Mouse (Mus musculus) ovary, postnatal 10 days (tissue): ENCODE measurements around the gene Med13l.

ENCODE experiments used
- DNase-seq: peaks from one replicate; pipeline ENCODE4 v3.0.0; 2022; ENCODE audit warnings: low spot score

Gene Med13l

DNA sequence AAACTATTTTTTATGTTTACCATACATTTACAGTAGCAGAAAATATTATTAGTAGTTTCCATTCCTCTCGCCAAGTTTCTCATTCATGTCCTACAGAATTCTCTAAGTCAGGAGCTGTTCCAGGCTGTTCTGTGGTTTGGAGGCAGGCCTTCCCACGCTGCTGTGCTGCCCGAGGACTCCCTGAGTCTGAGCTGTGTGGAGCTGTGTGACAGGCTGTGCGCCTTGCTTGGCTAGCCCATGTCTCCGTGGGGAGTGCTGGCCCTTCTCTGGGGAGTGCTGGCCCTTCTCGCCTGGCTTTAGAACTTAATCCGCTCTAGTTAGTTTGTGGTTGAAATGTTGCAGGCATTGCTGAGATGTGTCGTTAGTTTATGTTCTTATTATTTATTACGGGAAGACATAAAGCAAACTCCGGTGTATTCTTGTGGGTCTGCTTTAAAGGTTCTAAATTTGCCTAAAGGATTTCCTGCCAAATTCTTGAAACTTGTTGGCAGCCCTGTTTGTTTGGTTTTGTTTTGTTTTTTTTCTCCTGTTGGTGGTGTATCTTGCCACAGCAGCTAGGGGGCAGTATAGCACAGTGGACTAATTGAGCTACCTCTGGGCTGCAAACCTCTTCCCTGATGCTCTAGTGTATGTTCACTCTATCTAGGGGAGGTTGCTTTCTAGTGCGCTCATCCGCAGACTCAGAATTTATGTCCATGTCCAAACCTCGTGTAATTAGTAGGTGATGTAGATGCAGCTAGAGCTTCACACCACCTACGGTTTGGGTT, 34.2 kb downstream of the Med13l start:
- no peak for DNase-seq

- DNase-seq = no peak
Measured at GRCm38 (mm10) chr5:118595901-118596300, 35.4 kb downstream of the Med13l start.

- no peak for DNase-seq
Measured at GRCm38 (mm10) chr5:118596452-118597092, 36.1 kb downstream of the Med13l start.

DNA sequence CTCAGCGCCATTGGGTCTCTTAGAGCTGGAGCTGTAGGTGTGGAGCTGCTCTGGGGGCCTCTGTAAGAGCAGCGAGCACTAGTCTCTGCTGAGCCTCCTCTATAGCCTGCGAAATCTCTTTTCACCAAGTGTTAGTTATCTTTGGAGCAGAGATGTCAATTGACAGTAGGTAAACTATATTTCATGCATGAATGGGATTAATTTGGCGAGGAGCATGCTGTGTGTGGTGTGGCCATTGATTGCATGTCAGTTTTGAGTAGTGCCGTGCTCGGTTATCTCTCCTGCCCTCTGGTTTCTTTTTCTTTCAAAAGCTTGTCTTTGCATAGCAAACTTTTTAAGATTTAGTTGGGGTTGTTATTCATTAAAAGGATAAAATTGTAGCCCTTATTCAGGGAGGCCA, 38.1 kb downstream of the Med13l start:
- no peak for DNase-seq

DNA sequence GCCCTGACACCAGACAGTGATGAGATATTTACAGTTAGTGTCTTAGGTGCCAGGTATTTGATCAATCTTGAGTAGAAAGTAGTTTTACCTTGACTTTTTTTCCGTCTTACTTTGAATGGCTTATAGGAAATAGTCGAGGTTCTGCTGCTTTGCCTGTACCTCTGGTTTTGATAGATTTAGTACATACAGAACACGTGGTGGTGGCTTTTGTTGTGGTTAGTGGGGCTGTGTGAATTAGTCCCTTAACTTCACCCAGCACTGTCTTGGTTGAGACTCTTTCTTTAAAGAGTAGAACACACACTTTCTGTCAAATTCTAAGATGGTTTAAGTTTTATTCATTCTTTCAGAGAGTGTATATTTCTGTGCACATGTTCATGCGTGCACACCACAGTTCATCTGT, 41.0 kb downstream of the Med13l start:
- no peak for DNase-seq

- DNase-seq = no peak
Measured at GRCm38 (mm10) chr5:118602706-118603105, 42.2 kb downstream of the Med13l start.

DNA sequence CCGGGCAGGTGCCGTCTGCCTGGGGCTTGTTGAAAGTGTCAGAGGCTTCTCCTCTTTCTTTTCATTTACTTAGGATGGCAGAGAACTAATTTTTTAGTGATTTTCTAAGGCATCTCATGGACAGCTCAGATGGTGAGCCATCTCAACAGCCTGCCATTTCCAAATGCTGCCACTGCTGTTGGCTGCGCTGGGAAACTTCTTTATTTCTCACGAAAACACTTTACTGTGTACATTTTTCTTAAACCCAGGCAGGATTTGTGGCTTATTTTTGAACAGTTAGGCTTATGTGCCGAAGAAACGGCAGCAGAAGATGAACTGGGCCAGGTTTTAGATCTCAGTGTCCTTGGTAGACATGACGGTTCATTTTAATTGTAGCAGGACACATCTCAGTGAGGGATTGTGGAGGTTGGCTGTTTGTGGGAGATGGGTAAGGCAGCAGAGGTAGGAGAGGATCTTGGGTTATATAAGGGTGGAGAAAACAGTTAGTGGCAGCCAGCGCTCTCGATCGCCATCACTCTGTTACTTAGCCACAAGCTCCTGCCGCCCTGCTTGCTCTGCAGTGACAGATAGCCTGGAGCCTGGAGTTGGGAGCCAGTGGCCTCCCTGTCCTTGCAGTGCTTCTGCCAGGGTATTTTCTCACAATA, 45.1 kb downstream of the Med13l start:
- DNase-seq = no peak

GRCm38 (mm10) chr5:118606636-118607035, 46.2 kb downstream of the Med13l start:
- no peak for DNase-seq

DNA sequence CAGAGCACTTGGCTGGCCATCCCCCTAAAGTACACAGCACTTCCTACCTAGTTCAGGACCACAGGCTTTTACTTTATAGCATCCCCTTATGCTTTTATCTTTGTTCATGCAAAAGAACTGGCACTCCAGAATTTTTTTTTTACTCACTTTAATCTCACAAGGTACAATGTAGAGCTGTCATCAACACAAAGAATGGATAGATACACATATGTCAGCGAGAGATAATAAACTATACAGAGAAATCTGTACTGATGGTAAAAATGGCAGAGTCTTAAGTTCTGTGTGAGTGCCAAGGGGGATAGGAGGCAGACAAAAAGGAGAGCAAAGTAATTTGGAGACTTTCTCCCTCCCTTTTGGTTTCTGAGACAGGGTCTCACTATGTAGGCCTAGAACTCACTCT, 47.4 kb downstream of the Med13l start:
- no peak for DNase-seq

GRCm38 (mm10) chr5:118610468-118610867, 50.0 kb downstream of the Med13l start:
- no peak for DNase-seq

- DNase-seq = no peak
Measured at GRCm38 (mm10) chr5:118612956-118613631, 52.6 kb downstream of the Med13l start.

- DNase-seq = no peak
Measured at GRCm38 (mm10) chr5:118613704-118614103, 53.2 kb downstream of the Med13l start.

DNA sequence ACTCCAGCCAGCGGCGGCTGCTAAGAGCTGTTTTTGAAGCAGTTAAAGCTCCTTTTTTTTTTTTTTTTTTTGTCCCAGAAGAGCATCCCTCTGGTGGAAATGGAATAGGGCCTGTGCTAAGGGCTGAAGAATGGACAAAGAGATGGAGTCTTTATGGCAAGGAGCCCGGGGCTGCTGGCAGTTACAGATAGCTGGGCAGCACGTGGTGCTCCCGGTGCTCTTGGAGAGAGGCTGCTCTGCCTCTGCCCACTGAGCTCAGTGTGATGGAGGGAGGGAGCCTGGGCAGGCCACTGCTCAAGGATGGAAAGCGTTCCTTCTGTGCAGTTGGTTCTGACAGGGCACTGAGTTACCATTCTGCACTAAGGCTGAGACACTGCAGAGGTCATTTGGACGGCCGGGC, 53.6 kb downstream of the Med13l start:
- DNase-seq = no peak

- DNase-seq = no peak
Measured at GRCm38 (mm10) chr5:118614571-118614981, 54.1 kb downstream of the Med13l start.

DNA sequence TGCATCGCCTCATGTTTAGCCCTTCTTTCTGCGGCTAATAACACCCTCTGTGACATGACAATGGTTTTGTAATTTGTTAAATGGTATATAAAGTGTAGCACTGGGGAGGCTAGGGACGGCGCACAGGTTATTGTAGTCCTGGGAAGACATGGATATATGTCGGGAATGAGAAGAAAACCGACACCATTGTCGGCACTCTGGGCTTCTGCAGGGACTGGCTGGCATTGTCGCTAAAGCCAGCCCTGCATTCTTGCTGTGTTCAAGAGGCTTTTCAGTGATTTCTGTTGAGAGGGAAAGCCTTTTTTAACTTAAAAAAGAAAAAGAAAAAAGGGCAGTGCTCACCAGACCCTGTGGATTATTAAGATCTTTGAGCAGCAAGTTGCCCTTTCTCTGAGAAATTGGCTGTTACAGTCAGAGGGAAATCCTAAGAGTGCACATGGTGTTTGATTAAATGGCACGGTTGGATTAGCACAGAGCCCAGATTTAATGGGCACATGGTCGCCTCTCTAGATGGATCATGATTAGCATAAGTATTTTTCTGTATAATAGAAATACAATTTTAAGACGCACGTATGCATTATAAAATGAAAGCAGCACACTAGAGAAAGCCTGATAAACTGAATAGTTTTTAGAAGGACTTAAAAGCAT, 58.6 kb downstream of the Med13l start:
- no peak for DNase-seq

- no peak for DNase-seq
Measured at GRCm38 (mm10) chr5:118619801-118620200, 59.3 kb downstream of the Med13l start.

DNA sequence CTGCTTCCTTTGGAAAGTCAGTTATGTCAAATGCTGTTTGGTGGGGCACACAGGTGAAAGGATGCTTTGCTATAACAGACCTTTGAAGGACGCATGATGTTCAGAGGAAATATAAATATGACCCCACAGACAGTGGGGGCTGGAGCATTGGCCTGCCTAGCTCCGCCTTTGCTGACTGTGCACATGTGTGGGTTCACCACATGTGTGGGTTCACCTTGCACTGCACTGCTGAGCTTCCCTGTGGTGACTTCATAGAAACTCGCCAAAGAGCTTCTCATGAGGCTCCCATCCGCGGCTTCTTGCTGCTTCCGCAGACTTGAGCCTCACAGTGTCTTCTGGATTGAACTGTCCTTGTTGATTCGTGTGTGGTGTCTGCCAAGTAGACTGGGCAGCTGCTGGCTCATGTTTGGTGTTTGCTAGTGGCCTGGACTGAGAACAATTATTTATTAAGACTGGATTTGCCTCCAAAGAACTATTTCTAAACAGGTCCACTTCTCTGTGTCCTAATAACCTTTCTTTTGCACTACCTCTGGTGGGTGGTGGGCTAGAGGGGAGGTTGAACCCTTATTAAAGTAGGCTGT, 59.9 kb downstream of the Med13l start:
- DNase-seq = no peak

DNA sequence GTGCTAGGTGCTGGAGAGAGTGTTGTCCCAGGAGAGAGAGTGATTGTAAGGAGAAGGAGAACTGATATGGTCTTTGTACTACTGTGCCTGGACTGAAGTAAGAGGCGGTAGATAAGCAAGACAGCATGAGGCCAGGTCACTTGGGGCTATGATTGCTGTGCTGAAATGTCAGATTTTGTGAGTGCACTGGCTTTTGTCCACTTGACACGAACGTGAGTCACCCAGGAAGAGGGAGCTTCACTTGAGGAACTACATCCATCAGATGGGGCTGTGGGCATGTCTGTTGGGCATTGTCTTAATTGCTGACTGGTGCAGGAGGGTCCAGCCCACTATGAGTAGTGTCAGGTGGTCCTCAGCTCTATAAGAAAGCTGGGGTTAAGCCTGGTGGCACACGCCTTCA, 61.4 kb downstream of the Med13l start:
- no peak for DNase-seq

GRCm38 (mm10) chr5:118622346-118622745, 61.9 kb downstream of the Med13l start:
- DNase-seq = no peak

DNA sequence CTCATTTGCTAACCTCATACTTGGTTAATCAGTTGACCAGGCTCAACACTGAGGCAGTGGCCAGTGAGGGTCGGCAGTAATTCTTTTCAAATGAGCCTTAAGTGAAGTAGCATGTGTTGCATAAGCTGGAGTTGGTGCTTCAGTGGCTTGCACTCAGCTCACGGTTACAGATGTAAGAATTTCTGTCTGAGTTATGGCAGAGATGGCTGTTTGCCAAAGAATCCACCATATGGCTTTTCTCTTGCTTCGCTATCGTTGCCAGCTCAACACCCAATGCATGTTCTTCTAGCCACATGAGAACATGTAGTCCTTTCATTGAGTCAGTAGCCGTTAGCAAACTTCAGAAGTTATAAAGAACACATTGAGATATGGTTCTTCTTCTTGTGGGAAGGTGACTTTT, 63.3 kb downstream of the Med13l start:
- no peak for DNase-seq

DNA sequence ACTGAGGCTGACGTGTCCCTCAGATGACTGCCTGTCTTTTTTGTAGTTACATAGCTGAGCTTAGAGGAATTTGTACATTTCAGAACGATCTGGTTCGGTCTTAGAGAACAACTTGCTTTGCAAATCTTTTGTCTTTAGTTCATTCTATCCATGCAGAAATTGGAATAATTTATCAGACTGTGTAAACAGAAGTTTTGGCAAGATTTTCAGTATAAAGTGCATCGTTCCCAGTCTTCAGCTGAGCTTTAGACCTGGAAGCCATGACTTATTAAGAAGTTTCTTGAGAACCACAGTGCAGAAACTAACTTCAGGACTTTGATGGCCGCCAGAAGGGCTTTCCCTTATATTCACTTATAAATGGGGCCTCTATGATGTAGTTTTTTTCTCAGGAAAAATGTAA, 67.2 kb downstream of the Med13l start:
- DNase-seq = no peak

DNA sequence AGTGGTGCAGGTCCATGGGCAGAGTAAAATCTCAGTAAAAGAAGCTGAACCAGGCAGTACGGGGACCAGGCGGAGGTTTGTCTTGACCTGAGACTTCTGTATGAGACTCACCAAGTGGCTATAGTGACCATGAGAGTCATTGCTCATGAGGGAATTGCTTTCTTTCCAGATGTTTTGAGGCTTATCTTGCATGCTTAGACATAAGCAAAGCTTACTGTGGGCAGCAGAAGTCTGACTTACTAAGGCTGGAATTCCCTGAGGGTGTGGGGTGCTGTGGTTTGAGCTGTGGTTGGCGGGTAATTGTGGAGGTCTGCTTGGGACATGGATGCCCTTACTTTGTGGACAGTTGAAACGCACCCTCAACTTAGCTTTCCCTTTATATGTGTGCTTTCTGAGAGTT, 67.7 kb downstream of the Med13l start:
- DNase-seq = no peak
